Mouse (Mus musculus): ENCODE results near the gene Gm960.

Gene Gm960

DNA sequence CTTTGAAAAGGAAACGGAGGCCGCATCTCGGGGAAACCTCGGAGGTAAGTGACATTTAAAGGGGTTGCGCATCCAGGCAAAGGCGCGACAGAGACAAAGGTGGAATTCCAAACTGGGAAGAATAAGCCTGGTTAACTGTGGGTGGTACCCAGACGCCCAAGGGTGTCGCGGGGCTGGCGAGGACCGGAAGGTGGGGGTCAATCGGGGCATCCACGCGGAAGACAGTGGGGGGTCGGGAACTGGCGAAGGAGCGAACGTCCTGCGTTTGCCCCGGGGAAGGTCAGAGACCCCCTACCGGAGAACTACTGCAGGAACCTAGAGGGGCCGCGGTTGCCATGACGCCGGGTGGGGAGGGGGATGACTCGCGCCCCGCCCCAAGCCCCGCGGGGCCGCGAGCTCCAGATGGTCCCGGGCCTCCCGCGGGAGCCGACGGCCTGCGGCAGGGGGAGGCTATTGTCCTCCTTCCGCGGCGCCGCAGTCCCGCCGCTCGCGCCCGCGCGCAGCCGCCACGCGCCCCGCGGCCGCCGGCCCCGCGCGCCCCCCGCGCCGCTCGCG is 13.2 kb upstream of the Gm960 start:
- DNase-seq: peak; percentile 58

GRCm38 (mm10) chr19:4711098-4711600 is 12.7 kb upstream of the Gm960 start, which contains the start of gene Sptbn2:
TSS of gene Sptbn2 (plus strand) at chr19:4711167.
- DNase-seq: peak; percentile 51

GRCm38 (mm10) chr19:4708765-4709164 is 10.3 kb upstream of the Gm960 start:
- no peak for DNase-seq

- no peak for DNase-seq
Observed at GRCm38 (mm10) chr19:4701221-4701620, 2.8 kb upstream of the Gm960 start.

DNA sequence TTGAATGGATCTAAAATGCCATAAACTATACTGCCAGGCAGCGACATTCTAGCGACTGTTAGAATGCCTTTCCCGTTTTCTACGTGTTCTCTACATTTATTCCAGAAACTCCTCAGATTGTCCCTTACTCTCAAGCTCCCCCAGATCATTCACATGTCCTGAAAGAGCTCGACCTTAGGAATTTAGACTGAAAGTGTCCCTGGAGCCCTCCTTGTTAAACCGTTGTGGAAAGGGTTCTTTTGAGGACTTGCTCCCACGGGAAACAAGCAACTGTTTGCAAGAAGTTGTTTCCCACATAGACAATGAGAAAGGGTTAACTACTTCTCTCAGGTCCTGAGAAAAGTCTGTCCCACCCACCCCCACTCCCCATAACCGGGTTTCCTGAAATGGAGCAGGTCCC is 2.2 kb upstream of the Gm960 start:
- DNase-seq: no peak

DNA sequence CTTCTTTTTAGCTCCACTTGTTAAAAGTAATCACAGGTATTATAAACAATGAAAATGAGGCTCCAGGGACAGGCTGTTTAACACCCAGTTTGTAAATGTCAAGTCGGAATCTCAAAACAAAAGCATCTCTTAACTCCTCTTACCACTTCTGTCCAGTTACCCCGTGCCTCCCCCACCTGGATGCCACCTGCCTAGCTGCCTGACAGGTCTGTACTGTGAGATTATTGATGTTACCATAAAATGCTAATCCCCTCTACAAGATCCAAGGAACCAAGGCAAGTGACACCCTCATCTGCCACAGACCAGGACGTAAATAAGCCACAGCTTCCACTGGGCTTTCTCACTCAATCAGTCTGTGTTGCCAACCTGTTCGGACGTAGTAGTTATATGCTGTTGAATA is 1.4 kb upstream of the Gm960 start:
- DNase-seq: no peak

DNA sequence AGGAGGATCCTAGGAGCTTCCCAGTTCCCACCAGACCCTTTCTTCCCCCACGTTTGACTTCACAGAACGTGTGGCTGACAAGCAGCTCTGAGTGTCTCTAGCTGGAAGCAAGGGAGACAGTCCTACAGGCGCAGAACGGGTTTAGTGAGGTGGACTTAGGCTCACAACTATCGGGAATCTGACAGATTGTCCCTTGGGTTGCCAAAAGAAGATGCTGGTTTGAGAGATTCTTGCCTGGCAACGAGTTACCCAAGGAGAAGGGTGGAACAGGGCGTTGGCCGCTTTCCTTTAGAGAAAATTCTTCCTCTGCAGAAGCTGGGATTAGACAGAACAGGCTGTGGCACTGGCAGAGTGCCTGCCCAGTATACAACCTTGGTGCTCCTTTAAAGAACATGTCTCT is 388 bp upstream of the Gm960 start:
- peak; percentile 32 for DNase-seq

GRCm38 (mm10) chr19:4697721-4698120 is 747 bp downstream of the Gm960 start:
- DNase-seq: no peak

- DNase-seq: no peak
Observed at GRCm38 (mm10) chr19:4697121-4697520, 1.3 kb downstream of the Gm960 start.

GRCm38 (mm10) chr19:4694346-4694745 is 4.1 kb downstream of the Gm960 start:
- DNase-seq: no peak

- DNase-seq: no peak
Observed at GRCm38 (mm10) chr19:4672401-4672800, 26.1 kb downstream of the Gm960 start.

GRCm38 (mm10) chr19:4670776-4671175 is 27.7 kb downstream of the Gm960 start:
- DNase-seq: no peak

DNA sequence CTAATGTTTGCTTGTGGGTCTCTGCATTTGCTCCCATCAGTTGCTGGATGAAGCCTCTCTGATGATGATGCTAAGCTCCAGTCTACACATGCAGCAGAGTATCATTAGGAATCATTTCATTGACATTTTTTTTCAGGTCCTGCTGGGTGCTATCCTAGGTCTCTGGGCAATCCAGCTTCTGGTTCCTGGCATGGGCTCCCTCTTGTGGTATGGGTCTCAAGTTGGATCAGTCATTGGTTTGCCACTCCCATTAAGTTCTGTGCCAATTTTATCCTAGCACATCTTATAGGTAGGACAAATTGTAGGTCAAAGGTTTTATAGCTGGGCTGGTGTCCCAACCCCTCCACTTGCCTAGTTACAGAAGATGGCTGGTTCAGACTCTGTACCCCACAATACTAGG is 31.7 kb downstream of the Gm960 start:
- DNase-seq: no peak

DNA sequence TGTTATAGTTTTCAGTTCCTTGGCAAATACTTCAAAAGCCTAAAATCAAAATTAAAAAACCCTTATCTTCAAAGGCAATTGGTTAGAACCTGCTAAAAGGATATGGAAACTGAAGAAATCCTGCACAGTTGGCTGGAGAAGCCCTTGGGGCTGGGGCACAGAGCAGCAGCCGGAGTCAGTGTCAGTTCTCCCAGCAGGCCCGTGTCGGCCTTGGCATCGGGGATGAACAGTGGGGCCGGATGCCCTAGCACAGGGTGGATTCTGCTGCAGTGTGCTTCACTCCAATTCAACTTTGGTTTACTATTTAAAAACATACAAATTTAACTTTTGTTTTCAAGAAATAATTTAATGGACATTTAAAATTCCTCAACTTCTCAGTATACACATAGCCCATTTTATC is 40.3 kb downstream of the Gm960 start:
- no peak for DNase-seq

DNA sequence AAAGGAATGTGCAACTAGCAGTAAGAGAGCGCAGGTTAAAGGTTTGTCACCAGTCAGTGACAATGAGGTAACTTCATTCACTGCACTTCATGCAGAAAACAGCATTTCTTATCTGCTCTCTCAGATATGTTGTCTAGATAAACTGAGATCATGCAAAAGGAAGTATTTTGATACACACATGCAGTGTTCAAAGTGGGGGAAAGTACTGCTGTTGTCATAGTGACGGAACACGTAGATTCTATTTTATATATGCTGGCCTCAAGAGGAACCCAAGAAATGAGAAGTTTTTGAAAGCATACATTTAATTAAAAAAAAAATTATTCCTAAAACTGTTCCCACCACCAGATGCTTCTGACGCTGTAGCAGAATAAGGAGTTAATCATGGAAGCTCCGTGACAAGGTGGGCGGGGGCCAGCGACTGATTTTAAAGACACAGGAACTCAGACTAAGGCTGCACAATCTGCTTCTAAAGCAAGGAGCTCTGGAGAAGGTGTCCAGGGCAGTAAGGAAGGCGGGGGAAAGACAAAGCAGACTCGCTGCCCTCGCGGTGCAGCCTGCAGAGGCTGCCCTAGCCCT is 51.5 kb downstream of the Gm960 start:
- peak; percentile 63 for DNase-seq

- DNase-seq: peak; percentile 66
Observed at GRCm38 (mm10) chr19:4644271-4644670, 54.2 kb downstream of the Gm960 start.

- DNase-seq: no peak
Observed at GRCm38 (mm10) chr19:4635986-4636385, 62.5 kb downstream of the Gm960 start.

- DNase-seq: peak; percentile 80
Observed at GRCm38 (mm10) chr19:4628819-4629218, 69.6 kb downstream of the Gm960 start.

GRCm38 (mm10) chr19:4625829-4626535 is 72.5 kb downstream of the Gm960 start:
- DNase-seq: no peak

DNA sequence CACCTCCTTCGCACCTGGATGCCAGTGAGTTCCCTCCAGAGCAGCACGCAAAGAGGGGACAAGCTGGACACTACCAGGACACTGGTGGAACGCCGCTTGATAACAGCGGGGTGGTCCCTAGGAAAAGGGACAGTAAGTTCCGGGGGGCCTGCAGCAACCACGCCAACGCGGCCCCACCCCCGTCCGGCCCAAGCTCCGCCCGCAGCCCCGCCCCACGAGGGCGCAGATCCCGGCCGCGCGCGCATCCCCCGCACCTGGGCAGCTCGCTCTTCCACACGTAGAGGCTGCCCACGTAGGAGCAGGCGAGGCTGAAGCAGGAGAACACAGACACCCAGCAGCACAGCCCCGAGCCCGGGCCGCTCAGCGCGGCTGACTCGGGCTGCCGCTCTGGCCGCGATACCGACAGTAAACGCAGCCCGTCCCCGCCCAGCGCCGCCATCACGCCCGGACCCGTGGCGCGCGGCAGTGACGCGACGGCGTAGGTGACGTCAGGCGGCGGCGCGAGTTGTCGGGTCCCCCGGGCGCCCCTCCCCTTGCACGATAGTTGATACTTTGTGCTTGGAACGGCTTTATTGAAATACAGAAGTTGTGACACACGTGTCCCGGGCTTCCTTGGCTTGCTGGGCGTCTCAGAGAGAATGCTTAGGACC is 73.2 kb downstream of the Gm960 start, which contains the start of gene Rce1:
TSS of gene Rce1 (minus strand) at position 463 of the 650 bp plus-strand sequence.
- peak; percentile 92 for DNase-seq

GRCm38 (mm10) chr19:4624406-4625178 is 73.9 kb downstream of the Gm960 start:
- DNase-seq: no peak

DNA sequence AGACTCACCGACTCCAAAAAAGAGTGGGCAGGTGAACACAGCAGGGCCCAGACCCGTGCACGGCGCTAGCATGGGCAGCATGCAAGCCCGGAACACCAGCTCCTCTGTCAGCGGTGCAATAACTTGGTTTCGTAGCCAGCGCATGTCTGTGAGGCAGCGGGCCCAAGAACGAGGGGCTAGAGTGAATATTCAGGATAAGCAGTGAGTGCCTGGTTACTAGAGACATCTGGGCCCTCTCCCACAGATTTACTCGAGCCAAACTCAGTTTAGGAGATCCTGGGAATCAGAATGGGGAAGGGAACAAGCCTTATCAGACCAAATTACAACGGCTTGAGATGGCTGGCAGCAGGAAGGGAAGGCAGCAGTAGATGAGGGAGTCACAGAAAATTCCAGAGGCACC is 74.5 kb downstream of the Gm960 start:
- DNase-seq: no peak

DNA sequence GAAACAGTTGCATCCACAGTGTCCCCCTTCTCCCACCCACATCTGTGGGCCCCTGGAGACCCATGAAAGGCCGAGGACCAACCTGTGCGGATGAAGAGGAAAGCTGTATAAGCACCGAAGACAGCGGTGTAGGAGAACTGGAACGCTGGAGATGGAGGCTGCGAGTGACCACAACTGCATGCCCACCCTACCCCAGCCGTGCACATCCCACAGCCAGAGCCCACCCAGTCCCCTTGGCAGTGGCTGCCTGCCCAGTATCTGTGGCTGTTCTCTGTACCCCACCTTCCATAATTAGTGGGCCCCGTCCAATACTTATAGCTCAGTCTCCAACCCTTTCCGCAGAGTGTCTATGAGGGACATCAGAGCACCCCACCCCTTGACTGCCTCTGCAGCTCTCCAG is 75.0 kb downstream of the Gm960 start:
- DNase-seq: no peak
